Mouse (Mus musculus) layer of hippocampus, adult 8-10 months (tissue): ENCODE results near the gene Cpm. TPM values are rescaled to one million over a fixed set of nuclear protein-coding genes. Genes with fewer than 3 reads are reported as not detected.
A peak's percentile ranks its signal among the peaks of the same experiment; 100 is the strongest.
"Not testable (repeated sequence)": the region's sequence is repeated elsewhere in the genome, so short reads cannot be mapped to it uniquely, and the experiment has no call there.

ENCODE experiments used
- DNase-seq, 2 experiments: peaks; one replicate each; pipeline ENCODE4 v3.0.0; 2022; ENCODE audit warnings: low spot score in 2 of 2
- total RNA-seq, 4 experiments: library from RNA; stranded (reverse); gene quantifications; 2 replicates each; pipeline ENCODE4 v1.2.4; 2022

Gene Cpm
- total RNA-seq, 4 experiments from 2014 or later: 9.1 to 11.4 (median 9.7) TPM

- no peak for DNase-seq
These were observed 83.6 kb downstream of the Cpm start for GRCm38 (mm10) chr10:117712871-117713270.

- DNase-seq: no peak
These were observed 84.2 kb downstream of the Cpm start for GRCm38 (mm10) chr10:117713466-117713865.

- DNase-seq: no peak
These were observed 84.8 kb downstream of the Cpm start for GRCm38 (mm10) chr10:117714048-117714545.

GRCm38 (mm10) chr10:117714928-117715500, 85.7 kb downstream of the Cpm start:
- DNase-seq: no peak

- DNase-seq: not testable (repeated sequence)
These were observed 86.4 kb downstream of the Cpm start for GRCm38 (mm10) chr10:117715654-117716053.

GRCm38 (mm10) chr10:117716686-117717085, 87.4 kb downstream of the Cpm start:
- DNase-seq: no peak

GRCm38 (mm10) chr10:117717583-117717982, 88.3 kb downstream of the Cpm start:
- DNase-seq: no peak

GRCm38 (mm10) chr10:117718161-117719119, 89.1 kb downstream of the Cpm start:
- DNase-seq: peak in 1 of 2 experiments; percentile 55

GRCm38 (mm10) chr10:117724136-117724718, 94.9 kb downstream of the Cpm start:
- no peak for DNase-seq

GRCm38 (mm10) chr10:117724804-117725361, 95.6 kb downstream of the Cpm start:
- no peak for DNase-seq

GRCm38 (mm10) chr10:117725671-117726070, 96.4 kb downstream of the Cpm start:
- DNase-seq: no peak

GRCm38 (mm10) chr10:117726350-117726749, 97.0 kb downstream of the Cpm start:
- DNase-seq: no peak

- DNase-seq: no peak
These were observed 97.6 kb downstream of the Cpm start for GRCm38 (mm10) chr10:117726888-117727385.

- no peak for DNase-seq
These were observed 98.3 kb downstream of the Cpm start for GRCm38 (mm10) chr10:117727518-117728110.

GRCm38 (mm10) chr10:117728574-117728973, 99.3 kb downstream of the Cpm start:
- no peak for DNase-seq

GRCm38 (mm10) chr10:117729139-117729814, 100.0 kb downstream of the Cpm start:
- no peak for DNase-seq

- no peak for DNase-seq
These were observed 100.8 kb downstream of the Cpm start for GRCm38 (mm10) chr10:117730140-117730539.

GRCm38 (mm10) chr10:117730637-117731203, 101.4 kb downstream of the Cpm start:
- DNase-seq: no peak

- DNase-seq: peak in 1 of 2 experiments; percentile 50
These were observed 102.2 kb downstream of the Cpm start for GRCm38 (mm10) chr10:117731244-117732101.
